9 mouse cellular contexts compared by ENCODE assay signal in genomic region chr4:136468553-136469327, GRCm38 (mm10). TPM values are rescaled to one million over a fixed set of nuclear protein-coding genes. Genes with fewer than 3 reads are reported as not detected.
DNase-seq lines count a peak whose midpoint lies in the region; ATAC-seq and TF ChIP-seq lines count a peak whose summit lies in the region.
"Had no signal": no experiment of that assay in that cellular context is flagged by ENCODE, and none has a peak within 500 bp of the region (broad histone marks: within the 10 kb centered on the region; RNA-seq: fewer than 3 reads in every experiment).

No protein-coding gene starts in this region.

- H3K36me3 ChIP-seq in testis, adult 2 months (ENCODE audit: control insufficient read depth, insufficient read depth, low read length) = no peaks in the 10 kb centered on the region

- peak overlapping the region; percentile 96 for H3K4me3 ChIP-seq in testis, adult 2 months (ENCODE audit: control insufficient read depth, low read depth, low read length)

- TF ChIP-seq CTCF in testis, adult 2 months (IDR thresholded peaks at IDR 0.05; ENCODE audit: control insufficient read depth, insufficient read depth, insufficient replicate concordance, low read depth, low read length) = no peak

- H3K27me3 ChIP-seq in testis, adult 2 months (ENCODE audit: control insufficient read depth, insufficient read depth, low read length) = peaks cover 3% of the 10 kb centered on the region

- peak; percentile 68 for ATAC-seq in megakaryocyte, adult 5-6 weeks (ENCODE audit: poor library complexity, severe bottlenecking)

- peaks cover 12% of the 10 kb centered on the region for H3K4me1 ChIP-seq in testis, adult 2 months (ENCODE audit: control insufficient read depth, insufficient read depth, low read length)

- DNase-seq in left cerebral cortex, adult 18-20 months (ENCODE audit: low spot score in 2 of 2) = peak; percentile 73 to 82
- DNase-seq in left cerebral cortex, adult 11 months (ENCODE audit: low spot score) = no peak
- peak; percentile 86 for DNase-seq in brain, adult 2 months (ENCODE audit: low read depth, low spot score)
- DNase-seq in frontal cortex, postnatal 25 days (ENCODE audit: low spot score in 2 of 2) = peak; percentile 27 to 34
- DNase-seq in layer of hippocampus, adult 18-20 months (ENCODE audit: low spot score in 2 of 2) = peak; percentile 78 to 92
- no peak for DNase-seq in spleen, adult 18-20 months

- TF ChIP-seq POLR2A in testis, adult 2 months (IDR thresholded peaks at IDR 0.05; ENCODE audit: control insufficient read depth, low read depth, low read length) = no peak; the same call in 1 of the 2 replicates

- peak overlapping the region; percentile 47; the same call in 1 of the 2 replicates for H3K27ac ChIP-seq in testis, adult 2 months (ENCODE audit: control insufficient read depth, insufficient read depth, low read depth, low read length)

RNA-seq across cellular contexts. Expression of gene Luzp1, which starts 0.8 kb away (rescaled TPM):
- 10 to 100 TPM; 83.9 to 88.2 TPM for total RNA-seq in left cerebral cortex, adult 18-20 months (2021)
- total RNA-seq in layer of hippocampus, adult 18-20 months (2021) = 10 to 100 TPM; 86.4 to 87.2 TPM
- total RNA-seq in megakaryocyte, adult 5-6 weeks (2015) = 3.4 and 6.7 TPM in 2 replicates
- total RNA-seq in megakaryocyte, adult 5-6 weeks (2017) = 3.5 and 4.8 TPM in 2 replicates
- 60.4 and 61.1 TPM in 2 replicates for polyA plus RNA-seq in testis, adult 2 months (2012; rRNA removed)

RNA-seq across cellular contexts. Expression of gene 6030445D17Rik, which starts 6.7 kb away (rescaled TPM):
- under 1 TPM; 0.21 to 0.70 TPM for total RNA-seq in left cerebral cortex, adult 18-20 months (2021)
- under 1 TPM; 0.51 to 0.77 TPM for total RNA-seq in layer of hippocampus, adult 18-20 months (2021)
- 0.13 TPM in 1 of 2 replicates, not detected in the other for total RNA-seq in megakaryocyte, adult 5-6 weeks (2015)
- not detected in 2 replicates for total RNA-seq in megakaryocyte, adult 5-6 weeks (2017)
- polyA plus RNA-seq in testis, adult 2 months (2012; rRNA removed) = not detected in 2 replicates

RNA-seq across cellular contexts. Expression of gene Htr1d, which starts 45.4 kb away (rescaled TPM):
- 1 to 10 TPM; 5.7 to 5.9 TPM for total RNA-seq in left cerebral cortex, adult 18-20 months (2021)
- 1 to 10 TPM in 1 of 2 experiments, under 1 TPM in 1; 0.56 to 1.2 TPM for total RNA-seq in layer of hippocampus, adult 18-20 months (2021)
- not detected in 2 replicates for total RNA-seq in megakaryocyte, adult 5-6 weeks (2015)
- not detected in 2 replicates for total RNA-seq in megakaryocyte, adult 5-6 weeks (2017)
- 0.15 and 0.30 TPM in 2 replicates for polyA plus RNA-seq in testis, adult 2 months (2012; rRNA removed)
- polyA plus RNA-seq: spleen, adult 2 months had no signal

Comparison
In these comparisons a context has a peak if more than half of its experiments do, and no peak if none do; other contexts are left out.
1. DNase-seq: peak in left cerebral cortex, adult 18-20 months (2 of 2), brain, adult 2 months (single experiment), frontal cortex, postnatal 25 days (2 of 2) and layer of hippocampus, adult 18-20 months (2 of 2); none in left cerebral cortex, adult 11 months (single experiment) and spleen, adult 18-20 months (0 of 2).
2. RNA of gene Luzp1, which starts 0.8 kb away (total RNA-seq): 83.9 to 88.2 TPM in left cerebral cortex, adult 18-20 months and 86.4 to 87.2 TPM in layer of hippocampus, adult 18-20 months; 3.4 to 6.7 TPM in megakaryocyte, adult 5-6 weeks; every median in the first group is over 10 times any median in the second.